Mouse (Mus musculus): ENCODE measurements at regions not wholly inside any gene's neighbourhood (a gene's known extent, or its start where the extent isn't known, plus 50 kb on each side); places are given as distances from the start of the nearest gene placed in this dataset.

- DNase-seq, result no peak
Observed at GRCm38 (mm10) chr14:9161336-9161735, 495.3 kb upstream of the 4930452B06Rik start.

- no peak for DNase-seq
Observed at GRCm38 (mm10) chr14:9157941-9158340, 491.9 kb upstream of the 4930452B06Rik start.

- no peak for DNase-seq
Observed at GRCm38 (mm10) chr14:9150841-9151240, 484.8 kb upstream of the 4930452B06Rik start.

GRCm38 (mm10) chr14:9146595-9147219, 480.7 kb upstream of the 4930452B06Rik start:
- no peak for DNase-seq

GRCm38 (mm10) chr14:9105708-9106107, 439.7 kb upstream of the 4930452B06Rik start:
- no peak for DNase-seq

GRCm38 (mm10) chr14:9089625-9090326, 423.7 kb upstream of the 4930452B06Rik start:
- DNase-seq, result no peak

GRCm38 (mm10) chr14:9087103-9087502, 421.1 kb upstream of the 4930452B06Rik start:
- DNase-seq, result no peak

GRCm38 (mm10) chr14:9079632-9080031, 413.6 kb upstream of the 4930452B06Rik start:
- DNase-seq, result no peak

GRCm38 (mm10) chr14:9079014-9079413, 413.0 kb upstream of the 4930452B06Rik start:
- DNase-seq, result no peak

- DNase-seq, result no peak
Observed at GRCm38 (mm10) chr14:9071176-9071575, 405.1 kb upstream of the 4930452B06Rik start.

GRCm38 (mm10) chr14:9060058-9060457, 394.0 kb upstream of the 4930452B06Rik start:
- no peak for DNase-seq

- DNase-seq, result no peak
Observed at GRCm38 (mm10) chr14:9028811-9029210, 362.8 kb upstream of the 4930452B06Rik start.

- no peak for DNase-seq
Observed at GRCm38 (mm10) chr14:9015826-9016225, 349.8 kb upstream of the 4930452B06Rik start.

- no peak for DNase-seq
Observed at GRCm38 (mm10) chr14:9003034-9003433, 337.0 kb upstream of the 4930452B06Rik start.

GRCm38 (mm10) chr14:9000408-9001092, 334.5 kb upstream of the 4930452B06Rik start:
- DNase-seq, result no peak

GRCm38 (mm10) chr14:8999815-9000214, 333.8 kb upstream of the 4930452B06Rik start:
- DNase-seq, result no peak

GRCm38 (mm10) chr14:8993421-8993820, 327.4 kb upstream of the 4930452B06Rik start:
- no peak for DNase-seq

GRCm38 (mm10) chr14:8985086-8985793, 319.2 kb upstream of the 4930452B06Rik start:
- DNase-seq, result no peak

GRCm38 (mm10) chr14:8961554-8961953, 295.5 kb upstream of the 4930452B06Rik start:
- DNase-seq, result no peak

GRCm38 (mm10) chr14:8952853-8953397, 286.9 kb upstream of the 4930452B06Rik start:
- DNase-seq, result no peak

- no peak for DNase-seq
Observed at GRCm38 (mm10) chr14:8948751-8949150, 282.7 kb upstream of the 4930452B06Rik start.

- no peak for DNase-seq
Observed at GRCm38 (mm10) chr14:8946851-8947625, 281.0 kb upstream of the 4930452B06Rik start.
